Mouse (Mus musculus) kidney, adult 9 months (tissue): ENCODE data around the gene Ncoa7.
A peak's percentile ranks its signal among the peaks of the same experiment; 100 is the strongest.

Experiments
- DNase-seq: peaks from one replicate; pipeline ENCODE4 v3.0.0; 2022

Gene Ncoa7

DNA sequence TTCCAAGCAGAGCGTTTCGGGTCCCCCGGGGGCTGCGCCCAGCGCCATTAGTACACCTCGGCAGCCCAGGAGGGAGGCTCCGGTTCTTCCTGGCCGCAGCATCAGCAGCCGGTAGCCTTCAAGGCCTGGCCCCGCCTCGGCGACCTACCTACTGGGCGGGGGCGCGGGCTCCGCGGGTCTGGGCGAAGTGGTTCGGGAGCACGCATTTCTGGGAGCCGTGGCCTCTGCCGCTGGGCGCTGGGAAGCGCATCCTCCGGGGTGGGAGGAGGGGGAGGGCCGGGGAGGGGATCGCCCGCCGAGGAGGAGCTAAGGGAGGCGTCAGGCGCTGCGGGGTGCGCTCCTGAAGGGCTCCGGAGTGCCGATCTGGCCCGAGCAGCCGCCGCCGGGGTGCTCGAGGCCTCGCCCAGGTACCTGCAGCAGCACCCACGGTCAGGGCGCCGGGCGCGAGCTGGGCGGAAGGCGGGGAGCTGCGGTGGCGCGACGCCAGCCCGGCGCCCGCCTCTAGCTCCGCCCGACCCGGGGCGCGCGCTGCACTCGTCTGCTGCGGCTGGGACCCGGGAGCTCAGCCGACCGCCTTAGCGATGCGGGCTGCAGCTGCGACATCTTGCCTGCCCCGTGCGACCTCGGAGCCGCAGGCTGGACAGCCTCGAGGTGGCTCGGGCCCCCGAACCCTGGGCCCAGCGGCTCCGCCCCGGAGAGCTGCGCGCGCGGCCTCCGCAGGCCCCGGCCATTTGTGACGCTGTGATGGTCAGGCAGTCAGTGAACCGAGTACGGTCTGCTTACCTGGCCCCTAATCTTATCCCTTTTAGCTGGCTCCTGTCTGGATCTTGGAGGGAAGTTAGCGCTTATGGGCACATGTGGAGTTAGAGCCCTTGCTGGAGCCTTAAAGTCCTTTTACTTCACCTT is at the start of gene Ncoa7:
Gene Ncoa7 (minus strand): TSS at position 646 of the 906 bp plus-strand sequence.
- DNase-seq: peak; percentile 89

DNA sequence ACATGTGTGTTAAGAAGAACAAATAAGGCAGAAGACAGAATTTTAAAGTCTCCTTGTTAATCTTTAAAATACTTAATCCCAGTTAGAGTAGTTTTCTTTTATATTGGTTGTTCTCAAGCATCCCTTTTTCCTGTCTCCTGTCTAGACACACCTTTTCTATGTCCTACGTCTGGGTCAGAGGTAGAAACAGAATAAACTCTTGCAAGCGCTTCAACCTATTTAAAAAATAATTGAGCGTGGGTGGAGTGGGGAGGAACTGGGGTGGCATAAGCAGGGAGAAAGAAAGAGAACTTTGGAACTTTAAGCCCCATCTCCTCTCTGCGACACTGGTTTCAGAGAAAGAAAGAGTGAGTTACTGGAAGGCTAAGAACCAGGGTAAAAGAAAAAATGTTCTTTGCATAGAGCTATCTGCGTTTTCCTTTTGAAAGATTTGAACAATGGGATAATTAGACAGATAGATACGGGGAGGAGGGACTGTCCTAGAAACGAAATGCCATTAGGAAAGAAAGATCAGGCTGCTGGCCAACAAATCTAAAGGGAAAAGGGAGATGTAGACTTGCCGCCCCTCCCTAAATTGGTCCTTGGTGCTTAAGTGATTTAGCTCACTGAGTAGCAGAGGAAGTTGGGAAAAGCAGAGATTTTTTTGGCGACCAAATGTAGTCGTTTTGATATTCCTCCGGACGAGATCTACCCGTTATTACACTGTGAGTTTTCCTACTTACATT is 42.1 kb upstream of the Ncoa7 start:
- DNase-seq: no peak

DNA sequence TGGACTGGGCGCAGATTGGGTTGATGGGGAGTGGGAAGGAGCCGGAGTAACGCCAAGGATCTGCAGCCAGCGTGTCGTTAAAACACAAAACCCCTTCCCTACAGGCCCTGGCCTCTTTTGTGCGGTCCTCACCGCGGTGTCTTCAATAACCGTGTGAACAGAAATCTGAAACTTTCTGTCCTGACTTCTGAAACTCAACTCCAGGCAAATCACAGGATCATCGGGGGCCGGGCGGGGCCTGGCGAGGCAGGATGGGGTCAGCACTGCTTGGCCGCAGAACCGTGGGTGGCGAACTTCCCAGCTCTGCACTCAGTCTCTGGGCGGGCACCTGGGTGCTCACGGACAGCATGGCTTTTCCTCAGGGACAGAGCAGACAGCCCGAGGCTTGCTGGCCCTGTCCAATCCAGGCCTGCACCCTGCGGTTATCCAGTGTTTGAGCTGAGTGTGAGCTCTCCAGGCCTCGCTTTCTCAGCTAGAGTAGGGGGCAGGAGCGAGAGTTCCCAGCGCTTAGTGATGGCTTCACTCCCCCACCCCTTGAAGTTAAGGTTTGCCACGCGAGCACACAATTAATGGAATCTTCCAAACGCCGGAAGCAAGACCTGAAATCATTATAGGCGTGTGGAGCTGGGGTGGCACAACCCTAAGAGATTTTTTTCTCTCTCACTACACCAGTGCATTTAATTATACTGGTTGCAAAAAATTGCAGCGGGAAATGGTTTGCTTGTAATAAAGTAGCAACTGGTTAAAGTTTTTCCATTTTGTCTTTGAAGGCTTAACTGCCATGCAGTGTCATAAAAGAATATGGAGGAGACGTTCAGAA is 41.3 kb upstream of the Ncoa7 start:
- peak; percentile 11 for DNase-seq

DNA sequence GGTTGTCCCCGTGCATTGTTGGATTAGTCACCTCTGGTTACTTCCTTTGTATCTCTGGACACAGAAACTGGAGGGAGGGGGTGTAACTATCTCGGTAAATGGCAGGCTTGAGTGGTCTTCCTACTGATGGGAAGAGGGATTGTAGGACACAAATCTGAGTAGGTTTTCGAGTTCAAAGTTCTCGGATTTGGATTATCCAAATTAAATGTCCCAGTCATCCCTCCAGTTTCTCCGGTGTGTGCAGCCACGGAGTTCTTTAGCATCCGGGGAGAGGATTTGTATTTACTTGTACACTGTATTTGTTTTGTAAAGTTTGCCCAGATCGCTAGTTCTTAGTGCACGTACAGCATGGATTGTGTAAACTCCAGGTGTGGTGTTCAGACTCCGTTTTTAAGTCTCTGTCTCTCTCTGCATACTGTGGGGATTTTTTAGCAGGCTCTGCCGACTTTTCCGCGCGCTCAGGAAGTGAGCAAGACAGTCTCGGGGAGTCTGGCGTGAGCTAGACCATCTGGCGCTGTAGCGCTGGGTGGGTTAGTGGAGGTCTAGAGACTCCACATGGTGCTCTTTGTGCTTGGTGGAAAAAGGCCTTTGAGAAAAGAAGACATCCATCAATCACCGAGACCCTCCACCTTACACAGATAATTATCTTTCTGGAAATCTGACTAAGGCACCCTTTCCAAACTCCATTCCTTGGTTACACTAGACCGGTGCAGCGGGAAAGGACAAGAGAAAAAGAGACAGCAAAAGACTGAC is 40.5 kb upstream of the Ncoa7 start:
- peak; percentile 17 for DNase-seq

DNA sequence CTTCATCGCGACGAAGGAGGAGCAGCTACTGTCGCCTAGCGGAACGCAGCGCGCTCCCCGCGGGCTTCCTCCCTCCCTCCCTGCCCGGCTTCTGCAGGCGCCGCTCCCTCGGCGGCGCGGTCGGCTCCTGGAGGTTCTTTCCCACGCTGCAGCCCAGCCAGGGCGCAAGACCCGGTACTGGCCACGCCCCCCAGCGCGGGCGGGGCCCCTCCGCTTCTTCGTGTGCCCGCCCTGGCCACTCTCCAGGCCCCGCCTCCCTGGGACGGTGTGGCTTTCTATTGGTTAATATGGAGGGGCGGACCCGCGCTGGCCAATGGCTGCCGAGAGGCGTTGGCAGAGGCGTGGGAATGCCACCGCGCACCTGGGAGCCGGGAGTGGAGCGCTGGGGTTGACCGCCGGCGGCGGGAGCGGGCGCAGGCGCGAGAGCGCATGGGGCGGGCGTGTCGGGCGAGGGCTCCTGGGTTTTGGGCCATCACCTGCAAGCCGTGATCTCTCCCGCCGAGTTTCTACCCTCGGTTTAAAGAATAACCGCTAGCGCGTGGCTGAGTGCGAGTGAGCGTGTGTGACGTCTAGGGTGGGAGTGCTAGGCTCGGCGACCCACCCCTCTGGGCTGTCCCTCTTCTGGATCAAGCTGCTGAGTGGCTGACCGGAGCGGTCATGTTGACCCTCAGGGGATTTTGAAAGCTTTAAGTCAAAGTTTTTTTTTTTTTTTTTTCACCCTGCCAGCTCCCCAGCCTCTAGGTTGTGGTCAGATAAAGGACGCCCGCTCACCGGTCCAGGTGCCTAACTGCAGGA is 39.7 kb upstream of the Ncoa7 start, which contains the start of gene Hey2:
Gene Hey2 (minus strand): TSS at position 159 of the 795 bp plus-strand sequence.
- DNase-seq: peak; percentile 99

DNA sequence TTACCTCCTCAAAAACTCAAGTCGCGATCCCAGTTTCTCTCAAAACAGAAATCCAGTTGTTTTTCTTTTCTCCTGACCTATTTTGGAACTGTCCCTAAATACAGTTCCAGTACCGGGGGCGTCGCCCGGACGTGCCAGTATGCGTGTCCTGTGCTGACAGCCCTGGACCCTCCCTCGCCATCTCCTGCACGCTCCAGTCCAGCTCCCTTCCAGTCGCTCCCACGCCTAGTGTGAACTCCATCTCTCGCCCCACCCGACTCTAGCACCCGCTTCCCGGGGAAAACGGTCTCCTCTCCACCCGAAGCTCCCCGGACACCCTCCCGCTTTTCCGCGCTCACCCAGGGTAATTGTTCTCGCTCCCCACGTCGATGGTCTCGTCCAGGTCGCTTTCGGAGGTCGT is 39.1 kb upstream of the Ncoa7 start:
- DNase-seq: no peak

DNA sequence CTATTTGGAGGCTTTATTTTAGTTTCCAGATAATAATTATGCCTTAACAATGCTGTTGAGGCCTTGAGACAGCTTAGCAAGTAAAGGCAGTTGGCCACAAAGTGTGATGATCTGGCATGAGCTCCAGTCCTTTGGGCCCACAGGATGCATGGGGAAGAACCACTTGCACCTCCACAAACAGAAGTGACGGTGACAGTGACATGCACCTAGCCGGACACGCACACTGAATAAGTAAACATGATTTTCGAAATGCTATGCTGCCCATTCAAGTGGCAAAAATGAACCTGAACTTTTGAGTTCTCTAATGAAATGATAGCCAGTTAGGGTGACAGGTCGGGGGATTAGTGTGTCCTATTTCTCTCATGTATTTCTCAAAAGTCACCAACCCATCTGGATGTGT is 37.7 kb upstream of the Ncoa7 start:
- no peak for DNase-seq

DNA sequence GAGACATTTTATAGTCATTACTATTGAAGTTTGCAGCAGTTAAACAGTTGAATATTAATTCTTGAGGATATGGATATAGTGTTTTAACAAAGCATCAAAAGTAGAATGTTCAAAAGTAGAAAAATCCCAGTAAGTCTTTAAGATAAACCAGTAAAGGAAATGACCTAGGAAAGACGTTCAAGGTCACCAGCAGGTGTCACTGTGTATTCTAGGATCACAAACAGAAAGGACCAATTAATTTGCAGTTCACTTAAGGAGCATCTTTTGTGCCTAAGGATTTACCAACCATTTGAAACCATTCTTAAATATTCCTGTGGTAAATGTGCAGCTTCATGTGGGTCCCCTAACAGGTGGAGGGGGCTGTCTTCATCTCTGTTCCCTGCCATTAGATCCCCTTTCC is 35.1 kb upstream of the Ncoa7 start:
- DNase-seq: peak; percentile 31

DNA sequence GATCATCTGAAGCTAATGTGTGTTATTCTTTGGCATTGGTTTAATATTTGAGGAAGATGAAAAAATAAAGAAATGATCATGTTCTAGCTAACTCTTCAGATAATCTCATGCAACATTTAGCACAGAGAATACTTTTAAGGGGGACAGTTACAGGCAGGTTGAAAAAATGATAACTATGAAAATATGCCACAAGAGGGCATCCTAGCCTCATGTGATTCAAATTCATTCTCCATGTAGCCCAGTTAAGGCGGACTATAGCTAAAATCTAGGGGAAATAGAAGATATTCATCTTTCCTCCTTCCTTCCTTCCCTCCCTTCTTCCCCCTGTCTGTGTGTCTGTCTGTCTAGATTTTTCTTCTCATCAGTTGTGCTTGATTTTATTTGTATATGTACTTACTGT is 21.9 kb upstream of the Ncoa7 start:
- peak; percentile 74 for DNase-seq

DNA sequence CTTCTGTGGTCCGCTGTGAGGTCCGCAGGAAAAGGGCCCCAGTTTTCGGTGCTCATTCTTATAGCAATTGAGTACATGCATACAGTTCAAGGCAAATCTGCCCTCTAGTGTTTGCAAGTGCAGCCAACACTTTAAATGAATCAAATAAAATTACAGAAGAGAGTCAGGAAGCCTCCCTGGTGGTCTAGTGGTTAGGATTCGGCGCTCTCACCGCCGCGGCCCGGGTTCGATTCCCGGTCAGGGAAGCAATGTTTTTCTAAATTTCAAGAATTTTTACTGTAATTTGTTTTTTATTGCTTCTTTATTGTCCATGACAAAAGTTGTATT is 7.8 kb upstream of the Ncoa7 start:
- DNase-seq: peak; percentile 96

DNA sequence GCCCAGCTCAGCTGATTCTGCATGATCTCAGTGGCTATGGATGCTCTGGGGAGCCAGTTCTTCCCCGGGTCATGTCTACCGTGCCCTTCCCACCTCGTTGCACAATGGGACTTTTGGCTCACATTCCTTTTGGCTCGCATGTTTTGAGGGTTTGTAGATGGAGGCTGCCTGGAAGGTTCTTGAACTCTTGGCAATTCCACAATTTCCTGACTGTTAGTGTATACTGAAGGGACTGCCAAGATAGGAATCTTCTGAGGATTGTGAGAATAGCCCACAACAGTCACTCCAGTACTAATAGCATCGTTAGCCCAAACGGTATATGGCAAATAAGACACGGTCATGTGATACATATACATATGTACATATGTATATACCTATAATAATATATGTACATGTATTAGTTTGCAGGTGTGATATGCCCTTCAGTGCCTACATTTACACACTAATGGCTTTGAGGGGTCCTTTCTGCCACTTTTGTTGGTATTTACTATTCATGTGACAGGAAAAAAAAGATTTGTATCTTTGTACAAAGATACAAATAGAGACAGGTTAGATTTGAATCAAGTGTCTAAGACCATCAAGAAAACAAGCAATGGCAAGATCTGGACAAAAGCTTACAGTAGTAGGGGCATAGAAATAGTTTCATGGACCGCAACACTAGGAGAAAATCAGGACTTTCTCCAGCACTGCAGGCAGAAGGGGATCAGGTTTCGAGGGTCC is 7.3 kb upstream of the Ncoa7 start:
- DNase-seq: peak; percentile 49

DNA sequence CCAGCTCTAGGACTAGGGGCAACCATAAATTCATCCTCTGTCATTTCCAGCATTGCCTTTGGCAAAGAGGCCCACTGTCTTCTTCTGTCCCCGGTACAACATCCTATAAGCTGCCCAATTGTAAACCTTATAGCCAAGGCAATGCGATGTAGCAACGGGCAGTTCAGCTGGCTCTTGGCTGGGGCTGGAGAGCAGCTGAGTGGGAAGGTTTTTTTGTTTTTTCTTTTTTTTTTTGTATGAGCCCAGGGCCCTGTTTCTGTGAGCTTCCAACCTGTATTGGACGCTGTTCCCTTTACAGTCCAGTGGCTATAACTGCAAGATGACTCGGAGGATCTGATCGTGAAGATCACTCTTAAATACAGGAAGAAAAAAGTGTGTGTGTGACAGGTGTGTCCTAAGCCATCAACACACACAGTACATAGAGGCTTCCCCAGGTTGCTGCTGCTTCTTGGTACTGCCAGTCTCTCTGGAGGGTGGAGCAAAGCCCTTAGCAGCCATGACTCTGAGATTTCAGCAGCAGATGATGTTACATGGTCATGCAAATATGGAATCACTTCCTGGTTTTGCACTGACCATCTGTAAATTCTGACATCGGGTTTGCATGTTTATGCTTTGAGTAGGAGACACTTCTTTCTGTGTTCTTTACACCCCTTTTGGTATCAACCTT is 594 bp upstream of the Ncoa7 start:
- no peak for DNase-seq

DNA sequence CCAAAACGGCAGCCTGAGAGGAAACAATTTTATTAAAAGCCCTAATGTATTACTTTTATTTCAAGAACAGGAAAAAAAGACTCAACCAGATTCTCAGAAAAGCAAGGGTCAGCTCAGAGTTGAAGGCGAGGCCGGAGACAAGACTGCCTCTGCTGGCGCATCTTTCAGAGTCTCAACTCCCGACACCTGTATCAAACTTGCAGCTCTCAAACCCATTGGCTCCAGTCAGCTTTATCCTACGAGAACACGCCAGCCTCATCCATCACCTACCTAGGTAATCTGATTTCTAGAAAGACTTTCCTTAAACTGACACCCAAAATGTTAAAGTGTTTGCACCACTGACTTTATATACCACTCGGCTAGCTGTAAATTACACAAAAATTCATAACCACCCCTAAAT is 1.1 kb downstream of the Ncoa7 start:
- peak; percentile 49 for DNase-seq

DNA sequence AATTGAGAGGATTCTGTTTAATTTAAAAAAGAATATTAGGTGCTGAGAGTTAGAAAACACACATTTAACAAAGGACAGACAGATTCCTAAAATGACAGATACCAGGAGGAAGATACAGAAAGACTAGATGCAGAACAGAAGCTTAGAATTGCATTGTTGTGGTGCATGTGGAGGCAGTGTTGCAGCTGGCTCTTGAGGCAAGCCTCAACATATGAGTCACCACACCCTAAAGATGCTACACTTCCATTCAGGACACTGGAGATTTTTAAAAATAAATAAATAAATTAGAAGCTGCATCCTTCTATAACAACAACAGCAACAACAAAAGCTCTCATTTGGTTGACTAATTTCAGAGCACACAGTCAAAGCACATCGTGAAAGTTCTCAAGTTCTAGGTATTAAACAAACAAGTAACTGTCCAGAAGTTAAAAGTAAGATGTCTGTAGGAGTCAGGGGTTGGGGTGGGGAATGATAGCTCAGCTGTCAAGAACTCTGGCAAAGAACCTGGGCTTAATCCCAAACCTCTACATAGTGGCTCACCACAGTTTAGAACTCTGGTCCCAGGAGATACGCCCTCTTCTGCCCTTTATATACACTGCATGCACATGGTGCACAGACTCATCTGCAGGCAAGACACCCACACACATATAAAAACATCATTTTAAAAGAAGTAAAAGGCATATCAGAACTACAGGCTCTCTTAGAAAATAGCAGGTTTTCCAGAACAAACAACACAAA is 3.2 kb downstream of the Ncoa7 start:
- DNase-seq: no peak

DNA sequence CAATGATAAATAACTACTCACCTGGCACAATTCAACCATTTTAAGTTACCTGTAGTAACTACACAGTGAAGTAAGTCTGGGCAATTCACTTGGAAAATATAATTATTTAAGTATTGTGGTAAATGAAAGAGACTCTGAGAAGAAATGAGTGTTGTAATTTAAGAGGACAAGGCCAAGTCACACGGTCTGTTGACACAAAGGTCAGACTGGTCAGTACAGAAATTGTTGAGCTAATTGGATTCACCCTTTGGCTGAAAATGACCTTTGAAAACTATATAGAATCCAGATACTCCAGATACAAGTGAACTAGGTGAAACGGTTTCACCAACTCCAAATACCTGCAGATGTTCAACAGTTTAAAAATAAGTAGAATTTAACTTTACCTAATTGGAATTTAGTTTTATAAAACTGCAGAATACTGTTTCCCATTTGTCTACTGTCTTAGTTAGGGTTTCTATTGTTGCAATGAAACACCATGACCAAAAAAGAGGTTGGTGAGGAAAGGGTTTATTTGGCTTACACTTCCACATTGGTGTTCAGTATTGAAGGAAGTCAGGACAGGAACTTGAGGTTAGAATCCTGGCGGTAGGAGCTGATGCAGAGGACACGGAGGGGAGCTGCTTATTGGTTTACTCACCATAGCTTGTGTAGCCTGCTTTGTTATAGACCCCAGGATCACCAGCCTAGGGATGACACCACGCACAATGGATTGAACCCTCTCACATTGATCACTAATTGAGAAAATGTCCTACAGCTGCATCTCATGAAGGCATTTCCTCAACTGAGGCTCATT is 6.5 kb downstream of the Ncoa7 start:
- DNase-seq: peak; percentile 52

DNA sequence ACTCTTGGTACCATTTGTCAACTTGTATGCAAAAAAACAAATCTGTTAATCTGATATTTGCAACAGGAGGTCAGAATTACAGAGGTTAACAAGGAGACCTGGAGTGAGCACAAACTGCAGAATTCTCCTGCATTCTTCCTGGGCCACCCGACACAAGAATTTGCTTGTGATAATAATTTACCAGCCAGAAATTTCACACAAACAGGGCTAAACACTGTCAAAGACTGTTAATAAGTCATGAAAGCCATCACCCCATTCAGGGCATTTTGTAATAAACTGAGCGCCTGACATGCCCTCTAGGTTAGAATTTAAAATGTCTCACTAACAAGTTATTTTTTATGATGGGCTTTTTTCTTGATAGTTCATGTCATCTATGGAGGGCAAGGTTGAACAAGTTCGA is 12.1 kb downstream of the Ncoa7 start:
- DNase-seq: peak; percentile 93

DNA sequence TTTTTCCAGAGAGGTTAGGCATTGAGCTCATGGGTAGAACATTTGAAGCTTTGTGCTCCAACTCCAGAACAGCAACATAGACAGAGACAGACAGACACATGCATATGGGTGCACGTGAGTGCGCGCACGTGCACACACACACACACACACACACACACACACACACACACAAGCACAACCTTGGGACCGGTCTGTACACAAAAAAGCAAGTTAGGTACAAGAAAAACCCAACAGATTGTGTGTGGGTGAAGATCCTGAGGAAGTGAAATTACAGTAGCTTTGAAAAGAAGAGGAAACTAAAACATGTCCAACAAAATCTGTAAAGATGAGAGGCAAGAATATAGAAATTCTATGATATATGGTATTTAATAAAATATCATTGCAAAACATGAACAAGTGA is 13.6 kb downstream of the Ncoa7 start:
- DNase-seq: no peak

DNA sequence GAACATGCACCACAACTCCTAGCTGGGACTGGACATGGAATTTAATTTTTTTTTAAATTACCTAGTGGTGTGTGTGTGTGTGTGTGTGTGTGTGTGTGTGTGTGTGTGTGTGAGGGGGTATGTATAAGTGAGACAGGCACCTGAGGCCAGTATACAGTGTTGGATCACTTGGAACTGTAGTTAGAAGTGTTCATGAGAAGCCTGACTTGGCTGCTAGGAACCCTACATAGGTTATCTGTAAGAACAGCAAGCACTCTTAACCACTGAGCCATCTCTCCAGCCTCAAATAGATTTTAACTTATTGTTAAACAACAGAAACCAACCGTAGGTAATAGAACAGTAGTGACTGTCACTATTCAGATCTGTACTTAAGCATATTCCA is 14.8 kb downstream of the Ncoa7 start:
- DNase-seq: no peak
